Mouse (Mus musculus) heart, embryonic 14.5 days (tissue): ENCODE measurements around the gene Rab32. TPM values are rescaled to one million over a fixed set of nuclear protein-coding genes. Genes with fewer than 3 reads are reported as not detected.

Experiments
- ATAC-seq: fragments of 200-750 bp; cut with Nextera tagmentation; 2 replicates; pipeline ENCODE4 v1.8.0; 2017; ENCODE audit warnings: low read depth, moderate TSS enrichment; ENCODE audit not compliant: insufficient number of reproducible peaks, insufficient read depth, low FRiP score
- H3K27ac ChIP-seq, 2 experiments: fragments of 200-500 bp in 1 of 2; fragments of 300-500 bp in 1 of 2; sonication (generic) in 1 of 2; replicated peaks in 1 of 2; 2 replicates each; pipeline ENCODE4 v1.5.1; 2012 to 2014; ENCODE audit warnings: low read depth in 2 of 2, low read length in 2 of 2, control low read depth in 1 of 2, mild to moderate bottlenecking in 1 of 2, mixed read lengths in 1 of 2; ENCODE audit not compliant: control insufficient read depth in 1 of 2, insufficient read depth in 1 of 2
- H3K27me3 ChIP-seq: fragments of 300-500 bp; sonication (generic); 2 replicates; pipeline ENCODE4 v1.6.1; 2014; ENCODE audit warnings: mild to moderate bottlenecking, low read length, control low read depth; ENCODE audit not compliant: control insufficient read depth, insufficient read depth
- H3K36me3 ChIP-seq: fragments of 300-500 bp; sonication (generic); 2 replicates; pipeline ENCODE4 v1.6.1; 2014; ENCODE audit warnings: mild to moderate bottlenecking, control low read depth, low read length, mixed read lengths; ENCODE audit not compliant: control insufficient read depth, insufficient read depth
- H3K4me1 ChIP-seq, 2 experiments: fragments of 200-500 bp in 1 of 2; fragments of 300-500 bp in 1 of 2; sonication (generic) in 1 of 2; 2 replicates each; pipeline ENCODE4 v1.6.1; 2012 to 2014; ENCODE audit warnings: low read length in 2 of 2, control low read depth in 1 of 2, mixed read lengths in 1 of 2; ENCODE audit not compliant: control insufficient read depth in 2 of 2, insufficient read depth in 2 of 2
- H3K4me2 ChIP-seq: fragments of 300-500 bp; sonication (generic); 2 replicates; pipeline ENCODE4 v1.6.1; 2014; ENCODE audit warnings: mild to moderate bottlenecking, low read length
- H3K4me3 ChIP-seq, 2 experiments: fragments of 200-500 bp in 1 of 2; fragments of 300-500 bp in 1 of 2; sonication (generic) in 1 of 2; 2 replicates each; pipeline ENCODE4 v1.5.1; 2012 to 2014; ENCODE audit warnings: low read length in 2 of 2, mild to moderate bottlenecking in 2 of 2, control low read depth in 1 of 2, low read depth in 1 of 2, moderate library complexity in 1 of 2; ENCODE audit not compliant: control insufficient read depth in 1 of 2, insufficient read depth in 1 of 2
- H3K9ac ChIP-seq: fragments of 300-500 bp; sonication (generic); 2 replicates; pipeline ENCODE4 v1.6.1; 2014; ENCODE audit warnings: mild to moderate bottlenecking, low read length
- H3K9me3 ChIP-seq: fragments of 300-500 bp; sonication (generic); 2 replicates; pipeline ENCODE4 v1.6.1; 2016; ENCODE audit warnings: low read length, control low read depth; ENCODE audit not compliant: control insufficient read depth
- WGBS: fragments of 180-500 bp; shearing (Covaris S2); extraction: QIAGEN DNeasy Blood & Tissue Kit; methylation state at CpG from one replicate; pipeline ENCODE4 v1.1.7; 2014; 5-methylcytosine and 5-hydroxymethylcytosine counted together
- polyA plus RNA-seq: library from polyadenylated mRNA; unstranded; fragments of >200 nt; fragmentation: Nextera tagmentation; extraction: Ambion mirVana; gene quantifications from 2 replicates; pipeline ENCODE4 v1.2.1, GENCODE M21; 2014

The Rab32 gene
- polyA plus RNA-seq, 1 experiment from 2014 or later: 10.6 TPM

DNA sequence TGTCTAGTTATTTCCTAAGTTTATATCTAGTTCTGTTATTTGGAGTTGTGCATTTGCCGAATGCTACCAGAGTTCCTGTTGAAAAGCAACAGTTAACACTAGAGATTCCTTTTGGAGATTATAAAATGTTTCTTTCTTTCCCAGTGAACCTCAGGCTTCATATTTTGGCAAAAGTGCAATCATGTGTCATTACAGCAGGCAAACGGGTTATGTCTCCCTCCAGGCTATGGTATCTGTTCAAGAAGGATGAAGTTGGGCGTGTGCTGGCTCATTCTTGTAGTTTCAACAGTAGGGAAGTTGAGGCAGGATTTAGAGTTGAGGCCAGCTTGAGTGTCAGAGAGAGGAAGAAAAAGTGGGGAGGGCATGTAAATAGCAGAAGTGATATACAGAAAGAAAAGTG, 2.4 kb downstream of the Rab32 start:
- H3K27me3 ChIP-seq: no peaks in the 10 kb centered on the region
- no peak overlapping the region for H3K4me3 ChIP-seq
- H3K9ac ChIP-seq: no peak overlapping the region
- no peaks in the 10 kb centered on the region for H3K36me3 ChIP-seq
- no peaks in the 10 kb centered on the region for H3K9me3 ChIP-seq
- WGBS: 78% methylated on average over 3 of the region's 3 CpGs
- no peak for ATAC-seq
- H3K4me2 ChIP-seq: no peak overlapping the region
- H3K4me1 ChIP-seq: peaks cover 2 to 5% of the 10 kb centered on the region in 2 experiments; a peak in 1 of 4 replicates
- no peak overlapping the region for H3K27ac ChIP-seq

DNA sequence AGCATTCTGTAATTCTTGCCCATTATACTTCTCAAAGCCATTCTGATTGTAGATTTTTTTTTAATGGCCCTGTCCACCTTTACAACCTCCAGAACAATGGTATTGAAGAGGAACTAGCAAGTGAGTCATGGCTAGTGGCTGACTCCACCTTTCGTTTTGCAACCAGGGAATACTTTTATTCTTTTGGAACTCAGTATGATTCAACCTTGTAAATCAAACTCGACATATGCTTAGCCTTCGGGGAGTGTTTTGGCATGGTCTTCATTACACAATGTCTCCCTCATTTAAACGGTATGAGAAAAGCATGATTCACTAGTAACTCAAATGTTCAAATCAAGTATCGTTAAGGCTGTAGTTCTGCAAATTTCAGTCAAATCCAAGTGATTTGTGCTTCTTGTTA, 2.8 kb downstream of the Rab32 start:
- Histone ChIP-seq H3K9me3 (no peaks in the 10 kb centered on the region), H3K27me3 (no peaks in the 10 kb centered on the region), H3K4me3 (no peak overlapping the region), H3K4me1 (peaks cover 2 to 5% of the 10 kb centered on the region in 2 experiments; a peak in 1 of 4 replicates), H3K36me3 (no peaks in the 10 kb centered on the region), H3K4me2 (no peak overlapping the region), H3K9ac (no peak overlapping the region), H3K27ac (no peak overlapping the region)
- WGBS: 84% methylated on average over 5 of the region's 5 CpGs
- no peak for ATAC-seq

DNA sequence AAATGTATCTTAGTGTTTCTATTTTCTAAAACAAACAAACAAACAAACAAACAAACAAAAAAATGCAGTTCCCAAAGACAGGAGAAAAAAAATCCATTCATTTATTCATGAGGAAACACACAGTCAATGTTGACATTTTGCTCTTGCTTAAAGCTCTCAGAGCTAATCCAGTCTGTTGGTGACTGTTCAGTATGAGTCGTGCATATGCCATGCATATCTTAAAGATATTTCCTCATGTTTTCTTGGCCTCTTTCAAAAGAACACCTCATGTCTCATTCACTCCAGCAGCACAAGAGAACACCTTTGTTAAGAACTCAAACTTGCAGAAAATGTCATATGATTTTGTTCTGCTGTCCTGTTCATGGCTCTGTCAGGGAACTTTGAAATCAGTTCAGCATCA, 7.9 kb downstream of the Rab32 start:
- Histone ChIP-seq H3K36me3 (no peaks in the 10 kb centered on the region), H3K9ac (no peak overlapping the region), H3K27ac (no peak overlapping the region), H3K9me3 (no peaks in the 10 kb centered on the region), H3K27me3 (no peaks in the 10 kb centered on the region), H3K4me2 (no peak overlapping the region), H3K4me3 (no peak overlapping the region), H3K4me1 (no peaks in the 10 kb centered on the region)
- ATAC-seq: no peak
- 51% methylated on average over 1 of the region's 1 CpGs for WGBS

DNA sequence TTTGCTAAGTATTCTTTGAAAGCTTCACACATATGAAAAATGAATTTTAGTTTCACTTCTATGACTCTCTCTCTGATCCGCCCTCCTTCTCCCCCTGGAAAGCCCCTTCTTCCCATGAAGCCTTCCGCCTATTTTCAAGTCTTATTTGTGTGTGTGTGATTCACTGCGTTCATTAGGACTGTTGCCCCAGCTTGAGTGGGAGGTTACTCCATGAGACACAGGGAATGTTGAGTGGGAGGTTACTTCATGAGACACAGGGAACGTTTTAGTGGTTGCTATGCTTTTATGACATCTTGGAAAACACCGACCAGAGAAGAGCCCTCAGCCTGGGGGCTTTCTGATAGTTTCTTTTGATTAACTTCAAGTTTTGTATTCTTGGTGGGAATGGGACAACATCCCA, 11.4 kb downstream of the Rab32 start:
- H3K4me2 ChIP-seq: no peak overlapping the region

DNA sequence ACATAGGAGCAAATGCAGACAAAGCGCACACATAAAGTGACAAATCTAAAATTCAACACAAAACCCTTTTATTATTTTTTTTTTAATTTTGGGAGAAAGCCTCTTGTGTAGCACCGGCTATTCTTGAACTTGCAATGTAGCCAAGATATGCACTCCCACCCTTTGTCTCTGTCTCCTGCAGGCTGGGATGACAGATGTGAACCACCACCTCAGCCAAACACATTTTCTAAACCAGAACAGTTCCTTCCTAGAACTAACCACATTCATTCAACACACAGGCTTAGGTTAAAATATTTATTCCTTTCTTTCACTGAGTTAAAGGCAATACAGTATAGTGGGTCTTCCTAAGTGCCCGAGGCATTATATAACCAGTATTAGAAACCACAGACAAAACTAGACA, 13.1 kb downstream of the Rab32 start:
- WGBS: 93% methylated on average over 3 of the region's 3 CpGs

More for the DNA sequence above, 11.4 kb downstream of the Rab32 start:
- 67% methylated on average over 5 of the region's 5 CpGs for WGBS
- Histone ChIP-seq H3K27me3 (no peaks in the 10 kb centered on the region), H3K9ac (no peak overlapping the region), H3K9me3 (no peaks in the 10 kb centered on the region), H3K36me3 (no peaks in the 10 kb centered on the region), H3K4me1 (no peaks in the 10 kb centered on the region), H3K27ac (no peak overlapping the region), H3K4me3 (no peak overlapping the region)
- ATAC-seq: no peak

More for the DNA sequence above, 13.1 kb downstream of the Rab32 start:
- Histone ChIP-seq H3K27ac (no peak overlapping the region), H3K4me1 (no peaks in the 10 kb centered on the region), H3K27me3 (no peaks in the 10 kb centered on the region), H3K9me3 (no peaks in the 10 kb centered on the region), H3K36me3 (no peaks in the 10 kb centered on the region), H3K4me3 (no peak overlapping the region), H3K9ac (no peak overlapping the region), H3K4me2 (no peak overlapping the region)
- ATAC-seq: no peak

Other genes with a start within 250 kb of the Rab32 start
- 0.20 TPM in 2 replicates for gene Adgb, start 85.9 kb downstream of the Rab32 start, polyA plus RNA-seq
- gene Gm10944, start 123.1 kb upstream of the Rab32 start, polyA plus RNA-seq: not detected in 2 replicates